Mouse (Mus musculus): ENCODE results near the gene Cmip.
A peak's percentile ranks its signal among the peaks of the same experiment; 100 is the strongest.

The Cmip gene

DNA sequence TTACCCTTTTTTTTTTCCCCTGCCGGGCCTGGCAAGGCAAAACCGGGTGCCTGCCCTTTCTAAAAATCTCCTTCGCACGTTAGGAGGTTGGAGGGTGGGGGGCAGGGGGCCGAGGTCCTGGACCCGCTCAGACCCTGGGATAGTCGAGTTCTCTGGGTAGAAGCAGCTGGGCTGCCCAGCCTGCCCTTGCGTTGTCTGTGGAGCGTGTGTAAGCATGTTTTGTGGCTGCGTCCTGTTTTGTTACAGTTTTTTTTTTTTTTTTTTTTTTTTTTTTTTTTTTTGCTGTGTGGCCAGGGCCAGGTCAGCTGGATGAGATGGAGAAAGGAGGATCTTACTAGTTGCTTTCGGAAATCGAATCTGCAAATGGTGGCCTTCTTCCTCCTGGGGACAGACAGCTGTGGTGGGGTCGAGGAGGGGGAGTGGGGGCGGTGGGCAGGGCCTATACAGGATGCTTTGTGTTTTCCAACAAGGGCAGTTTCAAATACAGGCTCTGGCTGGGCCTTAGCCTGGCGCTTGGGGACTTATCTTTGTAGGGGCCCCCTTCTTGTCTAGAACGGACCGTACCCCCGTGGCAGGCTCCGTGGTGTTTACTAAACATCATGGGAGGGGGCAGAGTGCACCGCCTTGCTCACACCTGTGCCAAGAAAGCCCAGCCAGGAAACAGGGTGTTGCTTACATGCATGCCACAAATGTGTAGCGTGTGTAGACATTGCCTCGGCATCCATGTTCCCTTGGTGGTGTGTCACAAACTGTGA lies 1.1 kb downstream of the Cmip start:
- ATAC-seq (ENCODE audit: low TSS enrichment): no peak

DNA sequence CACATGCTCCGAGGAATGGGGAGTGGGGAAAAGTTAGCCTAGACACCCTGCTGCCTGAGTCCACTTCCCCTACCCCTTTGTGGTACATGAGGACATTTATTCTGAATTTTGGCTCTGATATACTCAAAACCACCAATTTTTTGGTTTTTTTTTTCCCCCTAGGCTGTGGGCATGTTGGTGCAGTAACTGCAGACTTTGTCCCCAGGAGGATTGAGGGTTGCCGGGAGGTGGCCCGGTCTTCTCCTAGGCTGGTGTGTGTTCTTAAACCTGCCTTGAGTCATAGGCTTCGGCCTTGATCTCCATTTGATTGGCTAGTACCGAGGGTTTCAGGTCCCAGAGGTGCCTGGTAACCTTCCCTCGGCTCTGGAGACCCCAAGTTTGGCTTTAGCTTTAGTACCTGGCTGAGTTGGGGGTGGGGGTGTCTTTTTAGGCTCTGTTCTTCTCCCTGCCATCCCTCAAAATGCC lies 1.7 kb downstream of the Cmip start:
- ATAC-seq (ENCODE audit: low TSS enrichment): no peak

DNA sequence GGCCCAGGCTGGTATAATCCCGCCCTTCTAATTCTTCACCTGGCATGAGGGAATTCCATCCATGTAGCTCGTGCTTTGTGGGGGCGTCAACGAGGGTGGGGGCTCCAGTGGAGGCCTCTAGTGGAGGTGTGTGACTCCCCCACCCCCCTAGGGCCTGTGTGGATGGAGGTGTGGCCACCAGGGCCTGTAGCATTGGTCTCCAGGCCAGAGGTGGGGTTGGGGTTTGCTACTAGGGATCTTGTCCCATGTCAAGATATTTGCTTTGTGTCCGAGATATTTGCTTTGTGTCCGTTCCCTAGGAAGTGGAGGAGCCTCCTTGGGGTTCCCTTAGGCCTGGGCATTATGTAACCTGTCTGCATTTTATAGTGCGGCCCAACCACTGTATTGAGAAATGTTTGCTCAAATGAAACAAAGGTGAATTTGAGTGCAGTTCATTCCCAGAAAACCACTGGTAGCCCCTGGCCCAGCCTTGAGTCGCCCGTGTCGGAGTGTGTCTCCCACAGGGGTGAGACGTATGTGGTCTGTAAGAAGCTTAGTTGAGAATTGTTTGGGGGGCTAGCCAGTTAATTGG lies 2.7 kb downstream of the Cmip start:
- no peak for ATAC-seq (ENCODE audit: low TSS enrichment)

DNA sequence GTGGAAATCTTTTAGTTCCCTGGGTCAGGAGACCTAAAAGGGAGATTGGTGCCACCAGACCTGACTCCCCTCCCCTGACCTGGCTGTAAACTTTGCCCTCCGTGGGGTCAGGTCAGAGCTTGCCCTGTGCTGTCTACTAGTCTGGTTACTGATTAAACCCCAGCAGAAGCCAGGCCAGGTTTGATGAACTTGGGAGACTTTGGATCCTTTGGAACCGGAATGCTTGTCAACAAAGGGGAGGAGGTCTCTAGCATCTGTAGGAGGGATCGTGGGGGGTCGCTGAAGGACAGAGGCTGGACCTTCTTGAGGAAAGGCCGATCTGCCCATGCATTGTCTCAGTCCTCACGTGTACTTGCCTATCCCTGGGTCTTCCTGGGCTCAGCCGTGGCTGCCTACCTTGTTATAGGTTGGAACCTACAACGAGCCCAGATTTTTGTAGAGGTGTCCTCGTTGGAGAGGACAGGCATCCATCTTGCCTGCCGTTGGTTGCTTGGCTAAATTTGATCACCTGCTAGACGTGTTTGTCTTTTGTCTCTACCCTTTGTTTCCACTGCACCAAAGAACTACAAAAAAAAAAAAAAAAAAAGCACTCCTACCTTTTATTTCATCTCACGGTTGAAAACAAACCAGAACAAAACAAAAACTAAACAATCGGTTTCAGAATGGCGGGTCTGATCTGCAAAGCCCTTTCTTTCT lies 3.5 kb downstream of the Cmip start:
- no peak for ATAC-seq (ENCODE audit: low TSS enrichment)

DNA sequence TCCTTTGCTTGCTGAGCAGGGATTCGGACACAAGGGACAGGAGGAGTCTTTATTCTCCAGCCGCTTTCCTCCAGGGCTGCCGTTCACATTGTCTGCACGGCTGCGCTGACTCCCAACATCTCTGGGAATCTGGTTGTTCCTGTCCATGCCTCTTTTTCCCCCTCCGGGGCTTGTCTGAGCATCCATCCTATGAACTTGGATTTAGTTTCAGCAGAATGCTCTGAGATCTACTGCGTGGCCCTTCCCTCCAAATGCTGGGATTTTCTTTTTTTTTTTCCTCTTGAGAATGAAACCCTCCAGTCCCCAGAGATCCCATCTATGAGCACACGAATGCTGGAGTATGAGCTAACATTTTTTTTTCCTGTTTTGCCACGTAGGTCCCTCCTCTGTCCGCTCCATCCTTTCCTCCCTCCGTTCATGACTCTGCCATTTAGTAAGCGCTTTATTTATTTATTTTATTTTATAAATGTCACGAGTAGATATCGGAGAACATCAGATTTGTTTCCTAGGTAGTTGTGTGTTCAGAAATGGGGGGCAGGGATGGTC lies 4.1 kb downstream of the Cmip start:
- ATAC-seq (ENCODE audit: low TSS enrichment): no peak

DNA sequence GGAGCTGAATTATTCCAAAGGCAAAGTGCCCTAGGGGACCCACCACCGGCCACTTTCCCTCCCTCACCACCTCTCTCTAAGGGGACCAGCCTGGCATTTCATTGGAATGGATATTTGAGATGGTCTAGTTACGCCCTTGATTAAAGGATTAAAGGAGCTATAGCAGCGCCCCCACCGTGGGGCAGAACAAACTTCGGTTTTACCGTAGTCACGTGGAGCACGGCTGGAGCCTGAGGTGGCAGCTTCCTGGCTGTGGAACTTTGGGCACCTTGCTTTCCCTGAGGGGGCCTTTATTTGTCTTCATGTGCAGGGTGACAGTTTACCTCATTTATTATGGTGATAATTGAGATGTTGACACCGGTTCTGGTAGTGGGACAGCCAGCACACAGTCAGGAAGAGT lies 4.8 kb downstream of the Cmip start:
- ATAC-seq (ENCODE audit: low TSS enrichment): no peak

DNA sequence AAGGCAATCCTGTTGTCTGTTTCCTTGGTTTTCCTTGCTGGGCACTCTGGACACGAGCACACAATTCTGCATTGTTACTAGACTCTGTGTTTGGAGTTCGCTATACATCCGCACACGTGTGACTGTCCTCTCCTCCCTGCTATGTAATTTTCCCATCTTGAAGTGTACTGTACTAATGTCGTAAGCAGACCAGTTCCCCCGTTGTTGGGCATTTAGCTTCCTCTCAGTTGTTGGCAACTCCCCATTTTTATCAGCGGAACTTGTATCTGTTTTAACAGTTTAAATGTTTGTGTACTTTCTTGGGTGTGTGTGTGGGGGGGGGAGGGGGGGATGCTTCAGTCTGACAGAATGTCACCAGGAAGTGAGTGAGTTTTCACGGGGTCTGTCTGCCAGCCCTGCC lies 5.8 kb downstream of the Cmip start:
- no peak for ATAC-seq (ENCODE audit: low TSS enrichment)

DNA sequence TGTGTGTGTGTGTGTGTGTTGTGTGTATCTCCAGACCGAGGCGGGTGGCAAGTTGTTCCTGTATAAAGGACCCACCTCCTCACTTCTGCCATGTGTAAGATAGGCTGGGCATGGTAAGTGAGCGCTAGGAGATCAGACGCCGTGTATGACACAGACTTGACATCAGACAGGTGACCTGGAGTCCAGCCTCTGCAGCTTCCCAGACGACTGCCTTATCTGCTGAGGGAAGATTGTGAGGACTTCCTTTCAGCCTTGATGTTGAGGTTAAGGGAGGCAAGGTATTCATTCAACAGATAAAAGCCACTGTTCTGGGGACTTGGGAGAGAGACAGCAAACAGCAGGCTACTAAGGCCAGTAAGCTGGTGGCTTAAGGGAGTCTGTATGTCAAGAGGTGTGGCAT lies 6.6 kb downstream of the Cmip start:
- ATAC-seq (ENCODE audit: low TSS enrichment): no peak

DNA sequence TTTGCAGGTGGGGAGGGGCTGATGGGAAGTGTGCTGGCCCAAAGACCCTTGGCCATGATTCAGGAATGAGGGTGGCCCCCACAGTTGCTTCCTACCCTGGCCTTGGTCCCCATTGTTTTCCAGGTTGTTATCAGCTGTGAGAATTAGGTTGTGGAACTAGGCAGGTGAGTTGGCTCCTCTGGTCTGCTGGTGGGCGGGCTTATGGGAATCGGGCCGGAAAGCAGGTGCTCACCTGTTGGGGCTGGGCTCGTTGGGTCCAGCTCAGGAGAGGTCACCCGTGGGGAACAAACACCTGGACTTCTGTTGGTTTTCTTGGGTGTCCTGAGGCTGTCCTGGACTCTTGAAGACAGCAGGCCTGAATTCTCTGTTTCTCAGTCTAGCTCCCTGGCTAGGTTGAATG lies 8.2 kb downstream of the Cmip start:
- no peak for ATAC-seq (ENCODE audit: low TSS enrichment)

DNA sequence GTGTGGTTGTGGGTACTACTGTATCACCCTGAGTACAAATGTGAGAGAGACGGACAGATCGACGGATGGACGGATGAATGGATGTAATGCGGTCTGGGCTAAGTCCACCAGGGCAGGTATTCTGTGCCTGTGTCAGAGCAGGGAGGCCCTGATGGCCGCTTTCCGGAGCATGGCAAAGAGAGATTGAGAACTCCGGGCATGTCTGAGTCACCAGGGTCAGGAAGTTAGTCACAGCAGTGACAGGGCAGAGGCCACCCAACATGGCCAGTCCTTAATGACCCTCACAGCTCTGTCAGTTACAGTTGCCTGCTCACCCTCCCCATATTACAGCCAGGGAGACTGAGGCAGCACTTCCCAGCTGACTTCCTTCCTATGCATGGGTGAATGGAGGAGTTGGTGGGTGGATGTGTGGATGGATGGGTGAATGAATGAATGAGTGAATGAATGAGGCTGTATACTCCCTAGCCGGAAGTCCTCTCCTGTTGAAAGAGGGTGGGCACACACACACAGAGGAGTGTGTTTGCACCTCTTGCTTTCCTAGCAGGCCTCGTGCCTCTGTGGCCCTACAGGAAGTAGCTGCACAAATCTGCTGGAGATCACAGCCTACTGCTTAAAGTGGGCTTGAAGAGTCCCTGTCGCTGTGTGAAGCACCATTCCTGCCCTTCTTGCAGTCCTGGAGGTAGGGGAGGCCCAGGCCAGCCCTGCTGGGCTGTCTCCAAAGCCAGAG lies 10.7 kb downstream of the Cmip start:
- ATAC-seq (ENCODE audit: low TSS enrichment): no peak

DNA sequence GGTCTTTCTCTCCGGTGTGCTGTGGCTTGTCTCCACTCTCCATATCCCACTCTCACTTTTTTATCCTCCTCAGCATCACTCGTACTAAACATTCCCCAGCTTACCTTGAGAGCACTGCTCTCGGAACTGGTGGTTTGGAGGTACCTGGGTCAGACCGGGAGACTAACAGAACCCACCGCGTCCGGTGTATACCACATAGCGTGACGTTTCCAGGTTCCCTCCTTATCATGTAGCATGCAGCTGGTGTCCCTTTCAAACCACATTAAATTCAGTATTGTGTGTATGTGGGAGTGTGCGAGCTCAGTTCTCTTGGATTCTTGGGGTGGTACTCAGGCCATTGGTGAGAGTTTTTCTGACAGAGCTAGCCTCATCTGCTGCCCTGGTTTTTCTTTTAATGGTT lies 21.4 kb downstream of the Cmip start:
- ATAC-seq (ENCODE audit: low TSS enrichment): peak; percentile 18

DNA sequence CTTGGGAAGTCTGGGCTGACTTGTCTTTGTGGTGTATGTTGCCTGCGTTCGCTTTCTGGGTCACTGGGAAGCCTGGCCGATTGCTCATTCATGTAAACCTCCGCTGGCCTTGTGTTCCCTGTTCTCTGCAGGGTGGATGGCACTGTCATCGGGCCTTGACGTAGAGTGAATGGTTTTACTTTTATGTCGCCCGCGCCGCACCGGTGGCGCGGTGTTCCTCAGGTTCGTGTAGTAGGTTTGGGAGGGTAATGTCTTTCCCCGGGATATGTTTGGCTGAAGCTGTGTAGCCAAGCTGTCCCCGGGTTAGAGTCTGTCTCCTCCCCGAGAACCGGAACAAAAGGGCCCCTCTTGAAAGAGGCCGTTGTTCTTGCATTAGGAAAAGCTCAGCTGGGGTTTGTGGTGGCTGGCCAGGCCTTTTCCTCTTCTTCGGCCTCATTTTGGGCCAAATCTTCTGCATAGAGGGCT lies 21.8 kb downstream of the Cmip start:
- ATAC-seq (ENCODE audit: low TSS enrichment): peak; percentile 50

DNA sequence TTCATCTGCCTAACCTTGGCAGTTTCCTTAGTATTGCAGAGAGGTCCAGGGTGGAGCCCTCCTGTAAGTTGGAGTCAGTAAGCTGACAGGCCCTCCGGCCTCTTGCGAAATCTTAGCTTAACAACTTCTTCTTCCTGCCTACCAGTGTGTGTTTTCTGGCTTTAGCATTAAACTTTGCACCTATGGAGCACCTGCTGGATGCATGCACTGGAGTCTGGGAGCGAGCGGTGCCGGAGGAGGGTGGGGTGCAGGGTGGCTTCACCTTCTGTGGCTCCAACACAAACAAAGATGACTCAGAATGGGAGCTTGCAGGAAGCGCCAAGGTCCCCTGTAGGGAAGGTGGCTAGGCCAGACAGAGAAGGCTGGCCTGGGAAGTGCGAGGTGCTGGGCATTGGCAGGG lies 23.6 kb downstream of the Cmip start:
- no peak for ATAC-seq (ENCODE audit: low TSS enrichment)

DNA sequence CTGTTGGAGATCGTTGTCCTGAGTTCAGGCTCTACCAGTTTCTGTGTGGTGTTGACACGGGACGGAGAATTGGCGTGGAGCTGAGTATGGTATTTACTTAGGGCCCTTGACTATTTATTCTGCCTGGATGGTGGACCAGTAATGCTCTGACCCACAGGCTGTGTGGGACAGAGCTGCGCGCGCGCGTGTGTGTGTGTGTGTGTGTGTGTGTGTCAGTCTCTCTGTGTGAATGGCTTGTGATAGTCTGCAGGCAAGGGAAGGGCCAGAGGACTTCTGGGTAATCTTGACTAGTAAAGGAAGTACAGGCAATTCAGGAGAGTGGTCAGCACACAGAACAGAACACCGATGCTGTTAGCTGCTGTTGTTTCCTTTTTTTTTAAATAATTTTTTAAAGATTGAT lies 24.8 kb downstream of the Cmip start:
- ATAC-seq (ENCODE audit: low TSS enrichment): no peak

DNA sequence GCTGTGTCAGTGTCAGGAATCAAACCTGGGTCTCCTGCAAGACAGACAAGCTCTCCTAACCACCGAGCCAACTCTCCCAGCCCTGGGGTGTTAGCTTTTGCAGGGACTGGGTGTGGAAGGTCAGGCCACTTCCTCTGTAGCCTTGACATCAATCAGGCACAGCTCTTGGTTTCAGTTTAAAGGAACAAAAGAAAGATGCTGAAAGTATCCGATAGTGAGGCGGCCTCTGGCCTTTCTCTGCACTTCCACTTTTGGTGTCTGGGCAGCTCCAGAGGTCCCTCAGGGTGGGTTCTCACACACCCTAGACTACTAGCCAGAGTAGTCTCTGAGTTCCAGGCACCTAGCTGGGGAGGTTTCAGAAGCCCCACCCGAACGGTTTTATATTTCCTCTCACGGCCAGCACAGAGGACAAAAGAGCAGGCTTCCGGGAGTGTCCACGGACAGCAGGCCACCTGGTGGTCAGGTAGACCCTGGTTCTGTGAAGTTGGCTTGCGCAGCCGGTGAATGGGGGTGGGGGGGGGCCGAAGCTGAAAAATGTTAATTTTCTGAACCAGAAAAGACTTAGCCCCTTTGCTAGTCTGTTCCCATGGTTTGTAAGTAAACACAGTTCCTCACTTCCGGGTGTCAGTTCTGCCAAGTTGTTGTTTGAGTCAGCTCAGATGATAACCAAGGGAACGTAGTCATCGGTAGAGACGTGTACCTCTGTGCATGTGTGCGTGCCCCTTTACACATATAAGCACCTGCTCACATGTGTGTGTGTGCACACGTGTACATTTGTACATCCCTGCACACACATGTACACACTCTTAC lies 25.5 kb downstream of the Cmip start:
- ATAC-seq (ENCODE audit: low TSS enrichment): no peak

DNA sequence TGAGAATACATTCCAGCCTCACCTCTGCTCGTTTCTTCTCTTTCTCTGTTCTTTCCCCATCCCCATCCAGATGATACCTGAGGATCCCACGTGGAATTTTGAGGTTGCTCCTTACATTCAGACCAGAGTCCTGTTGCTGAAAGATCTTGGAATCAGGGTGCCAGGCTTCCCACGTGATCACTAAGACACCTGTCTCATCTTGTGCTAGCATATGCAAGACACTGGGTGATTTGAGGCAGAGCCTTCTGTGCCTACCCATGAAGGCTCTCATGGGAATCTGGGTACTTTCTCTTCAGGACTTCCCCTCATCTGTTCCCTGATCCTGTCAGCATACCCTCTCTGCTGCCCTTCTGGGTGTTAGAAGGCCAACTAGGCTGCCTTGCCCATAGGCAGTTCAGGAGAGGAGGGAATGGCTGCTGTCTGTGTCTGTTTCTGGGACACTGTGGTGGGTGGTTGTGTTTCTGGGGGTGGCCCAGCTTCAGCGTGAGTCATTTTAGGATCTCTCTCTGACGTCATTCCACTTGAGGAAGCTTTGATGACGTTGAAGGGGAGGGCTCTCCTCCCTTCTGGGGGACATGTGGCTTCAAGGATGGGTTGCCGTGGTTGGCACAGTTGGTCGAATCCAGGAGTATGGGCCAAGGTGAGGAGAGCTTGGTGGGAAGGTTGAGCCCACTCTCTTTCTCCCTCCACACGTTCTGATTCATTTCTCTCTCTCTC lies 28.1 kb downstream of the Cmip start:
- peak; percentile 60 for ATAC-seq (ENCODE audit: low TSS enrichment)

DNA sequence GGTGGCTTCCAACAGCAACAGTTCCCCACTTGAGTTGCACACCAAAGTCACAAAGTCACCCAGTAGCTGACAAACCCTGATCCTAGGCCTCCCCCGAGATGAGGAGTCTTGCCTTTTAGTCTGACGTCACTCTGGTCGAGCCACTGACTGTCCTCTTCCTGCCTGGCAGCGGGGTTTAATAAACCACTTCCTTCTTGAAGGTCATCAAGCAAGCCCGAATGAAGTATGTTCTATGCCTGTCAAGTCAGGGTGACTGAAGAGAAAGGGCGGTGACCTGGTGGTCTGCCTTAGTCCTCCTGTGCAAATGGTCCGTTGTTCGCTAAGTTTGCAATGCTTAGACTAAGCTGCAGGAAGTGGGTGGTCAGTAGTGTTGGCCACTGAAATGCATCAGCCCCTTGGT lies 31.1 kb downstream of the Cmip start:
- no peak for ATAC-seq (ENCODE audit: low TSS enrichment)

DNA sequence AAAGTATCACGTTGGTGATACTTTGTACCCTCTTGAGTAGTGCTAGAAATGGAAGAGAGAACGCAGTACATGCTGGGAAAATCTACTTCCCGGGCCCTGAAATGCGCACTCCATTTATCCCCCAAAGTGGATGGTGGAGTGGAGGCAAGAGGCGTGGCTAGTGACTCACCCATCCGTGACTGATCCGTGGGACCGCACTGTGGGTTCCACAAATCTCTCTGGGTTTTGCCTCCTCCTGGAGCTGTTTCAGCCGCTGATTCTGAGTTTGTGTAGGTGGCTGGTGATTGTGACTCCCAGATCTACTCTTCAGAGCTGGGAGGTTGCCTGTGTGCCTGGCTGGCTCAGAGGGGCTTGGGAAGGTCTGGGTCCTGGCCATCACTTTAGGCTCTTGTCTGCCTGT lies 32.2 kb downstream of the Cmip start:
- peak; percentile 82 for ATAC-seq (ENCODE audit: low TSS enrichment)

DNA sequence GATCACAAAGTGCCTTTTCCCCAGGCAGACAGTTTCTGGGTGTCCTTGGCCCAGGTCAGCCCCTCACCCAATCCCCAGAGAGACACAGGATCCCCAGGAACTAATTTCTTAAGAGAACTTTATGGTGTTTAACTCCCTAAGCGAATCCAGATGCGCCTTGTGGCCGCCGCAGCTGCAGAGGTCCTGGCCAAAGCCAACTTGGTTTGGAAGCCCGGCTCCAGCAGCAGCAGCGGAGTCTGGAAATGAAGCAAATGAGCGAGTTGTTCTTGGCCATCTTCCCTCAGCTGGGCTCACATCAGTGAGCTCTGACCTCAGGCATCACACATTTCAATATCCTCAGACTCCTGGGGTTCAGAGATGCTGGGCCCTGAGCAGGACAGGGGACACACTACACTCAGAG lies 33.6 kb downstream of the Cmip start:
- ATAC-seq (ENCODE audit: low TSS enrichment): no peak

DNA sequence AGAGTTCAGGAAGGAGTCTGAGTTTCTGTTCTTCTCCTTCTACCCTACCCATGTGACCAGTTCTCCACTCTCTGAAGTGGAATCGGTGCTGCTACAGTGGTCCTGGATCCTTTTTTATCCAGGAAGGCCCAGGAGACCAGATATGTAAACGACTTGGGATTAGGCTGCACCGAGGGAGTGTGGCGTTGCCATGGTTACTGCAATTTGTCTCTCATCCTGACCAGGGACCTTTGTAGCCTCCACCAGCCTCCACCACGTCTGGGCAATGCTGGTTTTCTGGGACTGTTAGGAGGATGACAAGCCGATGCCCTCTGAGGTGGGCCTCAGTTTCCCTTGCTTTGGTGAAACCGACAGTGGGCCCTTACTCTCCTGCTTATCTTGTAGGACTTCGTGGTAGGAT lies 35.4 kb downstream of the Cmip start:
- no peak for ATAC-seq (ENCODE audit: low TSS enrichment)

DNA sequence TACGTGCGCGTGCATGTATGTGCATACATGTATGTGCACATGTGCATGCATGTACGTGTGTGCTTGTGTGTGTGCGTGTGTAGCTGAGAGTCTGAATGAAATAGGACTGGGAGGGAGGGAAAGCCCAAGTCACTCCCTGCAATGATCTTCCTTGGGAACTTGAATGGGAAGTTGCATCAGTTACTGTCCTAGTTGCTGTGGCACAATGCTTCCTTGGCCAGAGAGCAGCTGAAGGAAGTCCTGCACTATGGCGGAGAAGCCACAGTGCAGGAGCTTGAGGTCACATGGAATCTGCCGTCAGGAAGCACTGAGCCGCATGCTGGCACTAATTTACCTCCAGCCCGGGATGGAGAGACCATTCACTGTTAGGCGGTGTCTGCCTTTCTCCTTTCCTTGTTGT lies 37.9 kb downstream of the Cmip start:
- no peak for ATAC-seq (ENCODE audit: low TSS enrichment)

Data from frontal cortex, adult (tissue).